Mouse (Mus musculus) hindbrain, embryonic 10.5 days (tissue): ENCODE data around the gene Samd14. TPM values are rescaled to one million over a fixed set of nuclear protein-coding genes. Genes with fewer than 3 reads are reported as not detected.
"Not testable (repeated sequence)": the region's sequence is repeated elsewhere in the genome, so short reads cannot be mapped to it uniquely, and the experiment has no call there.

Experiments
- DNase-seq: peaks from one replicate; pipeline ENCODE4 v3.0.0-alpha.2; 2017; ENCODE audit warnings: low spot score
- H3K27ac ChIP-seq: fragments of 300-500 bp; sonication (generic); 2 replicates; pipeline ENCODE4 v1.5.1; 2016; ENCODE audit warnings: mild to moderate bottlenecking, moderate library complexity
- H3K27me3 ChIP-seq: fragments of 300-500 bp; sonication (generic); 2 replicates; pipeline ENCODE4 v1.6.1; 2016; ENCODE audit warnings: mild to moderate bottlenecking; ENCODE audit not compliant: poor library complexity, insufficient read depth, severe bottlenecking
- H3K36me3 ChIP-seq: fragments of 300-500 bp; sonication (generic); 2 replicates; pipeline ENCODE4 v1.6.1; 2016; ENCODE audit warnings: mild to moderate bottlenecking, moderate library complexity
- H3K4me1 ChIP-seq: fragments of 300-500 bp; sonication (generic); replicated peaks from 2 replicates; pipeline ENCODE4 v1.6.1; 2016; ENCODE audit warnings: mild to moderate bottlenecking
- H3K4me3 ChIP-seq: fragments of 300-500 bp; sonication (generic); 2 replicates; pipeline ENCODE4 v1.5.1; 2016; ENCODE audit warnings: mild to moderate bottlenecking, moderate library complexity
- H3K9me3 ChIP-seq: fragments of 300-500 bp; sonication (generic); 2 replicates; pipeline ENCODE4 v1.6.1; 2016; ENCODE audit warnings: mild to moderate bottlenecking, moderate library complexity
- WGBS: fragments of 180-500 bp; shearing (Covaris S2); methylation state at CpG from one replicate; pipeline ENCODE4 v1.1.7; 2016; 5-methylcytosine and 5-hydroxymethylcytosine counted together
- polyA plus RNA-seq: library from polyadenylated mRNA; unstranded; fragments of >200 nt; fragmentation: Nextera tagmentation; extraction: Ambion mirVana; gene quantifications from 2 replicates; pipeline ENCODE4 v1.2.1, GENCODE M21; 2016

Gene Samd14
- polyA plus RNA-seq, 1 experiment from 2014 or later: 71.5 TPM

DNA sequence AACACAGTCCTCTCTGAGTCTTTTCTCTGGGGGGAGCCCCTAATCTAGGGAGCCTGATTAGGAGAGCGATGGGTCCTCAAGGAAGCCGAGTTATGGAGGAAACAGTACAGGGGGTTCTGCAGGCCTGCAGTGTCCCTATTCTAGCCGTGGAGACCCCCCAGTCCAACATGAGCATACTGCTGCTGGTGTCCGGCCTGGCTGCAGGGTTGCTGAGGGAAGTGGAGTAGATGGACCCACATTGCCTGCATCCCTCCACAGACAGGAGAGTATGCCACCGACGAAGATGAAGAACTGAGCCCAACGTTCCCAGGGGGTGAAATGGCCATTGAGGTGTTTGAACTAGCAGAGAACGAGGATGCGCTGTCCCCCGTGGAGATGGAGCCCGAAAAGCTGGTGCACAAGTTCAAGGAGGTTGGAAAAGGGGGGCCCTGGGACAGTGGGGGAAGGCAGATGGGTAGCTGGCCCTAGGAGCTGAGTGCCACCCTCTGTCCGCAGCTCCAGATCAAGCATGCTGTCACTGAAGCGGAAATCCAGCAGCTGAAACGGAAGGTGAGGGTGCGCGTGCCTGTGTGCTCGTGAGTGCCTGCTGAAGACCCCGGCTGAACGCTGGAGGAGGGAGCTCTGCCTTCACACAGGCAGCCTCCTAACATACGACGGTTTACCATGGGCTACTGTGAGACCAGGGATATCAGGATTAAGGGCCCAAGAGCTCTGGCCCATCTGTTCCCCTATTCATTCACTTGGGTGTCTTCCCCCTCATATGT is 7.9 kb upstream of the Samd14 start:
- WGBS: 90% methylated on average over 21 of the region's 21 CpGs
- peak overlapping the region; percentile 67 for H3K27ac ChIP-seq
- H3K27me3 ChIP-seq: no peaks in the 10 kb centered on the region

DNA sequence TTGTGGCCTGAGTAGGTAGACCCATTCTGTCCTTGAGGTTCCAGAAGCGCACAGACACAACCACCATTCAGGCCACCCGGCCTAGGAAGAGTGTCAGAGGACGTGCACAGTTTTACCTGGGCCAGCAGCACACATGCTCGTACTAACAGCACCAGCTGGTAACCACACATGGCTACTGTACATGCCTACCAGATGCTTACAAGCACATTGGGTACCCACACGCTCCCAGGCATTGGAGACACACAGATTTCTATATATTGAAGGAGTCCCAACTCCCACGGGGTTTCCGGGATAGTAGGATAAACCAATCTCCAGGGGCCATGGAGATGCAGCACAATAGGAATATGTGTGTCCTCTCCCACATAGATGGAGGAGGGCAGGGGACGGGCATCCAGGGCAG is 7.0 kb upstream of the Samd14 start:
- DNase-seq: no peak
- peaks cover 84% of the 10 kb centered on the region for H3K36me3 ChIP-seq
- no peak overlapping the region for H3K4me3 ChIP-seq
- H3K27me3 ChIP-seq: no peaks in the 10 kb centered on the region
- 96% methylated on average over 8 of the region's 8 CpGs for WGBS
- H3K27ac ChIP-seq: no peak overlapping the region
- peaks cover 82% of the 10 kb centered on the region for H3K4me1 ChIP-seq
- no peaks in the 10 kb centered on the region for H3K9me3 ChIP-seq

More for the DNA sequence above, 7.9 kb upstream of the Samd14 start:
- H3K4me3 ChIP-seq: no peak overlapping the region
- H3K4me1 ChIP-seq: peaks cover 78% of the 10 kb centered on the region
- no peaks in the 10 kb centered on the region for H3K9me3 ChIP-seq
- peaks cover 93% of the 10 kb centered on the region for H3K36me3 ChIP-seq
- DNase-seq: no peak

DNA sequence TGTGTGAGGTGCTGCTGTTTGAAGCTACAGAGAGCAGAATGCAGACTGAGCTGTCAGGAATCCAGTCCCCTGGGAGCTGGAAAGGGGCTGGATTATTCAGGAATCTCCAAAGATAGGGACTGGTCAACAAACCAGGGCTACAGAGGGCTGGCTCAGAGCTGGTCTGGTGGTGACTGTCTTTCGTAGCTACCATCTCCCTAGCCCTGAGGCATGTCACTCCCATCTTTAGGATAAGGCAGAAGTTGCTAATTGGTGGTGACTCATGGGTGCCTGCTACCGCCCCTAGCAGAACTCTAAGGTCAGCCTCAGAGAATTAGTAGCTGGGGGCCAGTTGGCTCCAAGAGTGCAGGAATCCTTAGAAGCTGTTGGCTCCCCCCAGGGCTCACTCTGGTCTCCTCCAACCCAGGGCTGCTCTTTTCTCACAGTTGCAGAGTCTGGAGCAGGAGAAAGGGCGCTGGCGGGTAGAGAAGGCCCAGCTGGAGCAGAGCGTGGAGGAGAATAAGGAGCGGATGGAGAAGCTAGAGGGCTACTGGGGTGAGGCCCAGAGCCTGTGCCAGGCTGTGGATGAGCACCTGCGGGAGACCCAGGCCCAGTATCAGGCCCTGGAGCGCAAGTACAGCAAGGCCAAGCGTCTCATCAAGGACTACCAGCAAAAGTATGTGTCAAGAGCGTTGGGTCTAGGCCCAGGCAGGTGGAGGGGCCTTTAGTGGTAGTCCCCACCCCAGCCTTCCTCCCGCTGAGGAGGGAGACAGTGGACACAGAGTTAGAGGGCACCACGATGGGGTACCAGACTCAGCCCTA is 5.3 kb upstream of the Samd14 start:
- H3K36me3 ChIP-seq: peaks cover 68% of the 10 kb centered on the region
- H3K27me3 ChIP-seq: no peaks in the 10 kb centered on the region
- 86% methylated on average over 12 of the region's 12 CpGs for WGBS
- no peak for DNase-seq
- peak overlapping the region; percentile 86; the same call in 1 of the 2 replicates for H3K27ac ChIP-seq
- H3K9me3 ChIP-seq: no peaks in the 10 kb centered on the region
- peaks cover 87% of the 10 kb centered on the region for H3K4me1 ChIP-seq
- no peak overlapping the region for H3K4me3 ChIP-seq

DNA sequence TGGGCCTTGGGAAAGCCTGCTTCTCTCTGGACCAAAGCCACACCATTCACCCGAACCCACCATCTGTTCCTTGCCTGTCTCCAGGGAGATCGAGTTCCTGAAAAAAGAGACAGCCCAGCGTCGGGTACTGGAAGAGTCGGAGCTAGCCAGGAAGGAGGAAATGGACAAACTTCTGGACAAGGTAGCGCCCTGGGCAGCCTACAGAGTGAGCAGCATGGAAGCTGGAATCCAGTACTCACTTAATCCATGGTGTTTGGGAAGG is 4.8 kb upstream of the Samd14 start:
- H3K36me3 ChIP-seq: peaks cover 62% of the 10 kb centered on the region

DNA sequence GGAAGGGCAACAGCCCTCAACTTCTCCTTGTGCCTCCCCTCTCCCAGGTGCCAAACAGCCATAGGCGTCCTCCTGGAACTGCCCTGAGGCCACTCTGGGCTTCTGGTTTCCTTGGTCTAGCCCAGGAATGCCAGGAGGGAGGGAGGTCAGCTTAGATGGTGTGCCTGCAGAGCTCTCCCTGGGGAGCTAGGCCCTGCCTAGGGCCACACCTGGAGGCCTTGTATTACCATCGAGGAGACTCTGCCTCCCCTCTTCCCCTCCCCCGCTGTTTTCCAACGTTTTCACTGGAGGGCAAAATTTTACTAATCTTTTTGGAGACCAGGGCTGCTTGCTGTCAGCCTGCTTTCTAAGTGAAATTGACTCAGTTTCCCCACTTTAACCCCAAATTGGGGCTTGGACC is 3.6 kb upstream of the Samd14 start:
- Histone ChIP-seq H3K4me1 (peaks cover 80% of the 10 kb centered on the region), H3K4me3 (peak overlapping the region; percentile 57), H3K9me3 (no peaks in the 10 kb centered on the region), H3K27ac (peak overlapping the region; percentile 86), H3K36me3 (peaks cover 51% of the 10 kb centered on the region), H3K27me3 (no peaks in the 10 kb centered on the region)
- no peak for DNase-seq
- 38% methylated on average over 4 of the region's 4 CpGs for WGBS

More for the DNA sequence above, 4.8 kb upstream of the Samd14 start:
- no peak overlapping the region for H3K4me3 ChIP-seq
- H3K27ac ChIP-seq: peak overlapping the region; percentile 86; the same call in 1 of the 2 replicates
- DNase-seq: no peak
- H3K9me3 ChIP-seq: no peaks in the 10 kb centered on the region
- WGBS: 71% methylated on average over 6 of the region's 6 CpGs
- H3K4me1 ChIP-seq: peaks cover 87% of the 10 kb centered on the region
- no peaks in the 10 kb centered on the region for H3K27me3 ChIP-seq

DNA sequence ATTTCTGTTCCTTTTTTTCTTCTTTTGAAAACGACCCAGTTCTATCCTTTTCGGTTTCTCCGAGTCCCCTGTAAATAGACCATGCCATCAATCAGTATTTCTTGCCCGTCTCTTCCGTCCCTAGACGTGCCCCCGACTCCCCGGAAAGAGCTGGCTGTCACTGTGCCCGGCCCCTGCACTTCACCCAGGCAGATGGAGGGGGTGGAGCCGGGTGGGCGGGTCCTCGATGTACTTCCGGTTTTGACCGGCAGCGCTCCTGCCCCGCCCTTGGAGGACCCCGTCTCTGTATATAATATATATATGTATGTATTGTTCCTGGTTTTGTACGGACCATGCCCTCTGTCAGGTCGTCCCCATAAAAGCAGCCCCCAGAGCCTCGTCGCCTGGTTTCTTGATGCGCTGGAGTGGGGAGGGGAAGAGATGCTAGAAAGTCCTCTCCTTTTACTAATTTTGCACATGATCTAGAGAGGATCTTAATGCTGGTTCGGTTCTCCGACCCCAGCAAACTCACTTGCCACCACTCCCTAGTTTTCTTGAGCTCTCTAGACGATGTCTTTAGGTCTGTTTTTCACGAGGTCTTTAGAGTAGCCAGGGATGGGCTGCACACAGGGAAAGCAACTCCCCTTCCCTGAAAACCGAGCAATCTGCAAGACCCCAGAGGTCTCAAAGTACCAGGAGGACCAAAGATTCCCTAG is 3.0 kb upstream of the Samd14 start:
- 2% methylated on average over 27 of the region's 27 CpGs for WGBS
- H3K36me3 ChIP-seq: peaks cover 44% of the 10 kb centered on the region
- H3K4me3 ChIP-seq: peak overlapping the region; percentile 57
- DNase-seq: peak; percentile 87
- peak overlapping the region; percentile 86 for H3K27ac ChIP-seq
- no peaks in the 10 kb centered on the region for H3K27me3 ChIP-seq
- peaks cover 80% of the 10 kb centered on the region for H3K4me1 ChIP-seq
- H3K9me3 ChIP-seq: no peaks in the 10 kb centered on the region

DNA sequence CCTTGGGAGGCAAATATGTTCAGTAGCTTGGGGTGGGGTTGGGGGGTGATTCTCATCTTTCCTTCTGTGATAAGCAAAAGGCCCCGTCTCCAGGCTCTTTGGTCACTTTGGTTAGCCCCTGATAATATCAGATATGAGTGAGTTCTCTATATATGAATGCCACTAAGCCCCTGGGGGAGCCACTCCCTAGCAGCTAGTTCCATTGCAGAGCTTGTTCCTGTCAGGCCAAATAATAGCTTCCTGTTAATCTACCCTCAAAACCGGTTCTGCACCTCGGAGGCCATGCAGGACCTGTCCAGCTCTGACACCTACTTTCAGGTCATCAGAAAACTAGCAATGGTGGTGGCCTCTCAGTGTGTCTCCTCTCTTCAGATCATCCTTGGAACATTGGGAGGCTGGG is 2.3 kb upstream of the Samd14 start:
- H3K9me3 ChIP-seq: no peaks in the 10 kb centered on the region
- no peak for DNase-seq
- WGBS: 80% methylated on average over 3 of the region's 3 CpGs
- peak overlapping the region; percentile 57 for H3K4me3 ChIP-seq
- H3K27ac ChIP-seq: peak overlapping the region; percentile 86
- peaks cover 81% of the 10 kb centered on the region for H3K4me1 ChIP-seq
- no peaks in the 10 kb centered on the region for H3K27me3 ChIP-seq
- H3K36me3 ChIP-seq: peaks cover 39% of the 10 kb centered on the region

DNA sequence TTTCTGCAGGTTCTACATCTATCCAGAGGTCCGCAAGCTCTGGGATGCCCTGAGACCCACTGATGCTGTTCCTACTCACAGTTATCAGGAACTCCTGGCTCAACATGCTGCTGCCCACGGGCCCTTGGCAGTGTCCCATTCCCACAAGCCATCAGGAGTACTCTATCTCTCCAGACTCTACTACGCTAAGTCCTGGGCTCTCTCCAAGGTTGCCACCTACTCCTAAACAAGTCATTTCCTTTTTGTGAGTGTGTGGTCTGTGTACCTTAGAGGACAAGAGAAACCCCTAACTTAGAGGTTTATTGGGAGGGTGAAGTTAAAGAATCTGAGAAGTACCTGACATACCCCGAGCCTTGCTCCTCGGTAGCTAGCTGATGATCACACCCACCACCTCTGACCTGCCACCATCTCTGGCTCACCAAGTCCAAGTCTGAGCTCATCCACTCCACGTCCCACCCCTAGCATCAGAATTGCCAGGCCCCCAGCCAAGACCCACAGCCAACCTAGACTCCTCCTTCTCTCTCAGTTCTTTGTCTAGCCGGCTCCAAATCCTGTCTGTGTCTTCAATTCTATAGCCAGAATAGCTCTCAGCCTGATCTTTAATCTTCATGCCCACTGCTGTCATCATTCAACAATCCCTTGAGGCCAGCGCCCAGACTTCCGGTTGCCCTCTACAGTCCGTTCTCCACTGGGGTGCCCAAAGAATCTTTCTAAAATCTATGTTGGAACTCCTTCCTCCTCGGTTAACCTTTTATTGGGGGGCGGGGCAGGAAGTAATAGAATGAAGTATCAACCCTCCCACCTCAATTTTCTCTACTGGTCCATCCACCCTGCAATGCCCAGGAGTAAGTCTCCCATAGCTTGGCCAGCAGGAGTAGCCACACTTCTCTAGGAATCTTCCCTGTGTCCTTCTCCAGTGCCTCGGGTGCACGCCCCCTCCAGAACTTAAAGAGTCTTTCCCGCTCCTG is 734 bp upstream of the Samd14 start:
- Histone ChIP-seq H3K4me3 (peak overlapping the region; percentile 90), H3K9me3 (no peaks in the 10 kb centered on the region), H3K27me3 (no peaks in the 10 kb centered on the region), H3K27ac (peak overlapping the region; percentile 96), H3K4me1 (peaks cover 84% of the 10 kb centered on the region), H3K36me3 (peaks cover 36% of the 10 kb centered on the region)
- WGBS: 42% methylated on average over 15 of the region's 15 CpGs
- no peak for DNase-seq

DNA sequence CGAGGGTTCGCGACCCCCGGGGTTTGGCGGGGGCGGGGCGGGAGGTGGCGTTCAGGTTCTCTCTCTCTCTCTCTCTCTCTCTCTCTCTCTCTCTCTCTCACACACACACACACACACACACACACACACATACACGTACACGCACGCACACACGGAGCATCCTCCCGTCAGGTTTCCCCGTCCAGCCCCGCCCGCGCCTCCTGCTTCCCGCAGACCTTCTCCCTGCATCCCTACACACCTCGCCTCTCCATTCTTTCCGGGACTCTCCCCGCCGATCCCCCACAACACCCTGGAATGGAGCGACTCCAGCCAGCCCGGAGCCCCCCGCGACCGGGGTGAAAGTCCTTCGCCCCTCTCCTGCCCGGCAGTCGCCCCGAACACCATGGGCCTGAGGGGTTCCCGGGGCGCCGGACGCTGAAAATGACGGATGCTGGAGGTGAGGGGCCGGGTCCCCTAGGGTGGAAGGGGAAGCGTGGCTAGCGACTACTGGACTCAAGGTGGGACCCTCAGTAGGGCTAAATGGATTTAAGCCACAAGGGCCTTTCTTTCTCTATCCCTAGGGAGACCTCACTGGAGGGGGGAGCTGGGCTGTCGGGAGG is 561 bp downstream of the Samd14 start:
- H3K4me1 ChIP-seq: peaks cover 73% of the 10 kb centered on the region
- no peak for DNase-seq
- no peaks in the 10 kb centered on the region for H3K9me3 ChIP-seq
- H3K36me3 ChIP-seq: peaks cover 36% of the 10 kb centered on the region
- H3K27ac ChIP-seq: peak overlapping the region; percentile 96
- H3K4me3 ChIP-seq: peak overlapping the region; percentile 90
- no peaks in the 10 kb centered on the region for H3K27me3 ChIP-seq
- under 1% methylated on average over 38 of the region's 40 CpGs for WGBS

DNA sequence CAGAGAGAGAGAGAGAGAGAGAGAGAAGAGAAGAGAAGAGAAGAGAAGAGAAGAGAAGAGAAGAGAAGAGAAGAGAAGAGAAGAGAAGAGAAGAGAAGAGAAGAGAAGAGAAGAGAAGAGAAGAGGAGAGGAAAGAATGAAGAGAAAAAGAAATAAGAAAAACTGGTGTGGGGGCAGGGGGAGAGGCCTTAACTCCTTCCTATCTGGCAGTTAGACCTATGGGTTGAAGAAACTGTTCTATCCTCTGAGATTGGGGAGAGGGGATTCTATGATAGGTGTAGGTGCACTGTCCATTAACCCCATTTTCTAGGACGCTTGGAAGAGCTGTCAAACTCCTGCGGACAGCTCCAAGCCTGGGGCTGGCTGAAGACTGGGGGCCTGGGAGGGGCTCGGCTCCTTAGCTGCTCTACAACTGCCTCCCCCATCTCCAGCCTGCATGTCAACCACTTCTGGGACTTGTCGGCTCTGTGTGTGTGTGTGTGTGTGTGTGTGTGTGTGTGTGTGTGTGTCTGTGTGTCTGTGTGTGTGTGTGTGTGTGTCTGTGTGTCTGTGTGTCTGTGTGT is 1.2 kb downstream of the Samd14 start:
- Histone ChIP-seq H3K27ac (peak overlapping the region; percentile 96), H3K4me1 (peaks cover 73% of the 10 kb centered on the region), H3K4me3 (peak overlapping the region; percentile 90), H3K36me3 (peaks cover 36% of the 10 kb centered on the region)
- not testable (repeated sequence) for H3K27me3 ChIP-seq, H3K9me3 ChIP-seq, DNase-seq
- 21% methylated on average over 4 of the region's 4 CpGs for whole genome bisulfite sequencing

DNA sequence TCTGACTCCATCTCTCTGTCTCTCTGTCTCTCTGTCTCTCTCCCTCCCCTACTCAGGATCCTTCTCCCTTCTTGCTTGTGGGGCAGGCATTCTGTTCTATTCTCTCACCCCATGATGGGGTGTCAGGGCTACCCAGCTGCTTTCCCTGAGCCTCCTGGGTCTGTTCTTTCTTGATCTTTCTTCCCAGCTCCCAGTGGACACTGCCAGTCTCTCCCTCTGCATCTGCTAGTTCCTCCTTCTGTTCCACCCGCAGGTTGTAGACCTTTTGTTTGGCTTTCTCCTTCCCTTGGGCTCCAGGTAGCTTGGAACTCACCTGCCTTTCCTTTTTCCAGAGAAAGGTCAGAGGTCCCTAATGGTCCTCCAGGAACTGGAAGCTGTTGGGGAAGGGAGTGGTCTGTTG is 1.7 kb downstream of the Samd14 start:
- Histone ChIP-seq H3K36me3 (peaks cover 40% of the 10 kb centered on the region), H3K27me3 (no peaks in the 10 kb centered on the region), H3K4me3 (peak overlapping the region; percentile 90), H3K9me3 (no peaks in the 10 kb centered on the region), H3K27ac (peak overlapping the region; percentile 96), H3K4me1 (peaks cover 69% of the 10 kb centered on the region)
- DNase-seq: no peak
- 49% methylated on average over 1 of the region's 1 CpGs for WGBS
